Mouse (Mus musculus) G1E (cell line): ENCODE results near the gene Cyb561. TPM values are rescaled to one million over a fixed set of nuclear protein-coding genes. Genes with fewer than 3 reads are reported as not detected.

Experiments used
- ATAC-seq: 2 replicates; pipeline ENCODE4 v1.8.0; 2016; ENCODE audit warnings: mild to moderate bottlenecking; ENCODE audit not compliant: insufficient number of reproducible peaks, poor library complexity, low FRiP score, severe bottlenecking; ENCODE audit errors: extremely low read depth
- DNase-seq: peaks from one replicate; pipeline ENCODE4 v3.0.0; 2012; ENCODE audit warnings: low spot score
- H3K27me3 ChIP-seq: 2 replicates; pipeline ENCODE4 v1.6.1; 2012; ENCODE audit warnings: mild to moderate bottlenecking, low read length, inconsistent platforms; ENCODE audit not compliant: insufficient read depth
- H3K36me3 ChIP-seq: replicated peaks from 2 replicates; pipeline ENCODE3; 2012; ENCODE audit warnings: mild to moderate bottlenecking, inconsistent platforms
- H3K4me1 ChIP-seq: 2 replicates; pipeline ENCODE4 v1.6.1; 2012; ENCODE audit warnings: low read depth, low read length, inconsistent platforms, mixed read lengths; ENCODE audit not compliant: insufficient read depth
- H3K4me3 ChIP-seq: 2 replicates; pipeline ENCODE4 v1.5.1; 2012; ENCODE audit warnings: low read depth, mild to moderate bottlenecking, inconsistent platforms, low read length, moderate library complexity, mixed read lengths
- H3K9me3 ChIP-seq: replicated peaks from 2 replicates; pipeline ENCODE4 v1.6.1; 2012; ENCODE audit warnings: inconsistent platforms
- CTCF ChIP-seq: IDR thresholded peaks from 2 replicates; pipeline ENCODE4 v1.5.1; 2012; ENCODE audit warnings: low read depth, low read length, inconsistent platforms, mixed read lengths
- GATA1 ChIP-seq: IDR thresholded peaks from 2 replicates; pipeline ENCODE4 v1.6.1; 2012; ENCODE audit warnings: borderline replicate concordance, low read length, inconsistent platforms, mixed read lengths
- GATA2 ChIP-seq: IDR thresholded peaks from 2 replicates; pipeline ENCODE4 v1.6.1; 2012; ENCODE audit warnings: low read depth, low read length, inconsistent platforms, borderline replicate concordance
- POLR2AphosphoS5 ChIP-seq: IDR thresholded peaks from 2 replicates; pipeline ENCODE4 v1.6.1; 2012; ENCODE audit warnings: low read depth, low read length, inconsistent platforms; ENCODE audit not compliant: insufficient replicate concordance
- TAL1 ChIP-seq: conservative IDR thresholded peaks from 2 replicates; pipeline ENCODE4 v1.6.1; 2012; ENCODE audit warnings: low read depth, low read length, inconsistent platforms, mixed read lengths
- polyA plus RNA-seq: library from polyadenylated mRNA; stranded (reverse); fragments of >175 nt; gene quantifications from 2 replicates; pipeline ENCODE4 v1.2.3, GENCODE M21; 2012
- total RNA-seq, 2 experiments: library from RNA; stranded (forward) in 1 of 2; stranded (reverse) in 1 of 2; fragments of 200-1000 nt in 1 of 2; fragments of >200 nt in 1 of 2; fragmentation: Nextera tagmentation in 1 of 2; gene quantifications; 2 replicates each; pipeline ENCODE4 v1.2.3; 2014 to 2017

Cyb561 gene
- total and polyA plus RNA-seq, 3 experiments, result 0.33 TPM; not detected in 2

GRCm38 (mm10) chr11:105933746-105934145 lies 19.4 kb downstream of the Cyb561 start:
- TF ChIP-seq GATA2 (no peak), TAL1 (no peak), CTCF (no peak), GATA1 (no peak), POLR2AphosphoS5 (no peak)
- H3K9me3 ChIP-seq, result no peaks in the 10 kb centered on the region
- no peak for ATAC-seq

GRCm38 (mm10) chr11:105931380-105931779 lies 21.8 kb downstream of the Cyb561 start:
- ATAC-seq (no peak), DNase-seq (no peak)
- TF ChIP-seq CTCF (no peak), POLR2AphosphoS5 (no peak), GATA1 (no peak), TAL1 (no peak), GATA2 (no peak)
- Histone ChIP-seq H3K9me3 (no peaks in the 10 kb centered on the region), H3K4me1 (peaks cover 2% of the 10 kb centered on the region; the same call in 1 of the 2 replicates), H3K27me3 (peaks cover 58% of the 10 kb centered on the region), H3K4me3 (no peak overlapping the region), H3K36me3 (no peaks in the 10 kb centered on the region)

More at GRCm38 (mm10) chr11:105933746-105934145, 19.4 kb downstream of the Cyb561 start:
- H3K36me3 ChIP-seq, result no peaks in the 10 kb centered on the region
- no peak overlapping the region for H3K4me3 ChIP-seq
- DNase-seq, result no peak
- H3K27me3 ChIP-seq, result peaks cover 60% of the 10 kb centered on the region
- H3K4me1 ChIP-seq, result no peaks in the 10 kb centered on the region

GRCm38 (mm10) chr11:105928171-105928570 lies 25.0 kb downstream of the Cyb561 start:
- Histone ChIP-seq H3K36me3 (no peaks in the 10 kb centered on the region), H3K4me1 (peaks cover 2% of the 10 kb centered on the region; the same call in 1 of the 2 replicates), H3K4me3 (no peak overlapping the region), H3K27me3 (peaks cover 51% of the 10 kb centered on the region), H3K9me3 (no peaks in the 10 kb centered on the region)
- TF ChIP-seq GATA2 (no peak), GATA1 (no peak), TAL1 (no peak), POLR2AphosphoS5 (no peak)
- DNase-seq, result no peak
- ATAC-seq, result no peak

GRCm38 (mm10) chr11:105927065-105928030 lies 25.8 kb downstream of the Cyb561 start:
- no peaks in the 10 kb centered on the region for H3K9me3 ChIP-seq
- DNase-seq (peak; percentile 40), ATAC-seq (no peak)
- H3K4me3 ChIP-seq, result no peak overlapping the region
- peaks cover 2% of the 10 kb centered on the region; the same call in 1 of the 2 replicates for H3K4me1 ChIP-seq
- H3K36me3 ChIP-seq, result no peaks in the 10 kb centered on the region
- TF ChIP-seq CTCF (peak; percentile 67), GATA1 (no peak)
- peaks cover 55% of the 10 kb centered on the region for H3K27me3 ChIP-seq

GRCm38 (mm10) chr11:105922769-105923663 lies 30.1 kb downstream of the Cyb561 start:
- no peak for TF ChIP-seq GATA1
- no peak for TF ChIP-seq POLR2AphosphoS5
- no peak for TF ChIP-seq GATA2
- TF ChIP-seq TAL1, result no peak
- no peak for TF ChIP-seq CTCF

GRCm38 (mm10) chr11:105921275-105921674 lies 31.9 kb downstream of the Cyb561 start:
- Histone ChIP-seq H3K4me1 (no peaks in the 10 kb centered on the region), H3K4me3 (no peak overlapping the region), H3K27me3 (peaks cover 26% of the 10 kb centered on the region), H3K9me3 (no peaks in the 10 kb centered on the region), H3K36me3 (no peaks in the 10 kb centered on the region)
- no peak for TF ChIP-seq POLR2AphosphoS5
- TF ChIP-seq CTCF, result no peak
- ATAC-seq (no peak), DNase-seq (no peak)

More at GRCm38 (mm10) chr11:105922769-105923663, 30.1 kb downstream of the Cyb561 start:
- ATAC-seq (no peak), DNase-seq (no peak)
- H3K27me3 ChIP-seq, result peaks cover 30% of the 10 kb centered on the region
- peaks cover 2% of the 10 kb centered on the region; the same call in 1 of the 2 replicates for H3K4me1 ChIP-seq
- H3K36me3 ChIP-seq, result no peaks in the 10 kb centered on the region
- H3K4me3 ChIP-seq, result no peak overlapping the region
- H3K9me3 ChIP-seq, result no peaks in the 10 kb centered on the region
